Mouse (Mus musculus) small intestine, adult 2 months (tissue): ENCODE measurements around the gene Etnppl. TPM values are rescaled to one million over a fixed set of nuclear protein-coding genes. Genes with fewer than 3 reads are reported as not detected.

Experiments
- H3K27ac ChIP-seq: fragments of 200-500 bp; 2 replicates; pipeline ENCODE4 v1.5.1; 2012; ENCODE audit warnings: low read depth, low read length, control low read depth, inconsistent platforms; ENCODE audit not compliant: insufficient read depth
- H3K27me3 ChIP-seq: fragments of 200-500 bp; 2 replicates; pipeline ENCODE4 v1.6.1; 2012; ENCODE audit warnings: mild to moderate bottlenecking, moderate library complexity, low read length, inconsistent platforms; ENCODE audit not compliant: control insufficient read depth, insufficient read depth
- H3K36me3 ChIP-seq: fragments of 200-500 bp; 2 replicates; pipeline ENCODE4 v1.6.1; 2012; ENCODE audit warnings: mild to moderate bottlenecking, low read length, control low read depth, inconsistent platforms; ENCODE audit not compliant: control insufficient read depth, insufficient read depth
- H3K4me1 ChIP-seq: fragments of 200-500 bp; 2 replicates; pipeline ENCODE4 v1.6.1; 2012; ENCODE audit warnings: low read length, inconsistent platforms, mixed read lengths; ENCODE audit not compliant: control insufficient read depth, insufficient read depth, insufficient read length
- H3K4me3 ChIP-seq: fragments of 200-500 bp; 2 replicates; pipeline ENCODE4 v1.5.1; 2012; ENCODE audit warnings: low read depth, mild to moderate bottlenecking, control low read depth, inconsistent platforms, low read length, moderate library complexity
- CTCF ChIP-seq: fragments of 200-500 bp; IDR thresholded peaks from 2 replicates; pipeline ENCODE4 v1.5.1; 2012; ENCODE audit warnings: low read depth, mild to moderate bottlenecking, control low read depth, inconsistent platforms, low read length, moderate library complexity, mixed read lengths; ENCODE audit not compliant: insufficient replicate concordance, insufficient read length; ENCODE audit errors: extremely low read depth
- POLR2A ChIP-seq: fragments of 200-500 bp; IDR thresholded peaks from 2 replicates; pipeline ENCODE4 v1.6.1; 2012; ENCODE audit warnings: low read depth, mild to moderate bottlenecking, control low read depth, inconsistent platforms, low read length, moderate library complexity
- WGBS: fragments of 180-500 bp; shearing (Covaris S2); methylation state at CpG from one replicate; pipeline ENCODE4 v1.1.7; 2018; 5-methylcytosine and 5-hydroxymethylcytosine counted together
- polyA plus RNA-seq: library from polyadenylated mRNA; depleted of rRNA; stranded (reverse); fragments of >200 nt; gene quantifications from 2 replicates; pipeline ENCODE4 v1.2.3, GENCODE M21; 2012

Gene Etnppl
- polyA plus RNA-seq, 1 experiment: 0.10 TPM

GRCm38 (mm10) chr3:130671291-130671690 lies 54.0 kb downstream of the Etnppl start:
- H3K27me3 ChIP-seq: no peaks in the 10 kb centered on the region
- H3K4me1 ChIP-seq: 0 out of 2 replicates have a peak, but pooled peaks cover 1% of the 10 kb centered on the region
- H3K27ac ChIP-seq: no peak overlapping the region
- H3K36me3 ChIP-seq: no peaks in the 10 kb centered on the region
- WGBS: 68% methylated on average over 14 of the region's 14 CpGs
- no peak for TF ChIP-seq POLR2A
- TF ChIP-seq CTCF: no peak
- H3K4me3 ChIP-seq: no peak overlapping the region

DNA sequence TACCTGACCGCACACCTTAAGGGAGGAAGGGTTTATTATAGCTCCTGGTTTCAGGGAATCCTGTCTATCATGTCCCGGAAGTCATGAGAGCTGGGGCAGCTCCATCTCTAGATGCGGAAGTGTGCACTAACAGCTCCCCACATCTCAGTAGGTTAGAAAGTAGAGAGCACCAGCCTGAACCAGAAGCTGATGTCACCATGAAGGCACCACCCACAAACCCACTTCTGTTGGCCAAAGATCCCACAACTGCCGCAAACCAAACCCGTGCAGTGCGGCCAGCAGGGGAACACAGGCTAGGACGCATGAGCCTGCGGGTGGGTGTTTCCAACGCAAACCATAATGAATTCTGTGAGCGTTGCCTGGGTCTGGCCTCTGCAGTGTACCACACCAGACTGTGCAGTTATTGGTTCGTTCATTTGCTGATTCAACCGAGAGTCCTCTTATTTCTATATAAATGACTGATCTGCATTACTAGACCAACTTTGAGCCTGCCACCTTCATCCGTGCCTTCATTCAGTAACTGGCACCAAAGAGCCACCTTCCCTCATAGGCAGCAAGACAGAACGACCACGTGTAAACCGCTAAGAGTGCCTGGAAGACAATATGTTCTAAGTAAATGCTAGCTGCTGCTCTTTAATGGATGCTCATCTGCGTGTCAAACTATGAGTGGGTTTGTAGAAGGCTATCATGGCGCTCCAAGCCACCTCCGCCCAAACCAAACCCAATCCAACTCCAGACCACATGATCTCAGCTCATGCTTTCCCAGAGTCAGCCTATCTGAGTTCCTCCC lies 60.6 kb downstream of the Etnppl start:
- TF ChIP-seq CTCF: no peak
- no peak for TF ChIP-seq POLR2A
- Histone ChIP-seq H3K27ac (no peak overlapping the region), H3K4me3 (no peak overlapping the region), H3K36me3 (no peaks in the 10 kb centered on the region), H3K4me1 (no peaks in the 10 kb centered on the region), H3K27me3 (no peaks in the 10 kb centered on the region; the same call in 1 of the 2 replicates)
- WGBS: 92% methylated on average over 19 of the region's 19 CpGs

- Histone ChIP-seq H3K27ac (no peak overlapping the region), H3K36me3 (no peaks in the 10 kb centered on the region), H3K4me3 (no peak overlapping the region), H3K4me1 (no peaks in the 10 kb centered on the region), H3K27me3 (no peaks in the 10 kb centered on the region; the same call in 1 of the 2 replicates)
- TF ChIP-seq POLR2A (no peak), CTCF (no peak)
- 84% methylated on average over 2 of the region's 2 CpGs for WGBS
These were observed 64.0 kb downstream of the Etnppl start for GRCm38 (mm10) chr3:130681226-130681625.

DNA sequence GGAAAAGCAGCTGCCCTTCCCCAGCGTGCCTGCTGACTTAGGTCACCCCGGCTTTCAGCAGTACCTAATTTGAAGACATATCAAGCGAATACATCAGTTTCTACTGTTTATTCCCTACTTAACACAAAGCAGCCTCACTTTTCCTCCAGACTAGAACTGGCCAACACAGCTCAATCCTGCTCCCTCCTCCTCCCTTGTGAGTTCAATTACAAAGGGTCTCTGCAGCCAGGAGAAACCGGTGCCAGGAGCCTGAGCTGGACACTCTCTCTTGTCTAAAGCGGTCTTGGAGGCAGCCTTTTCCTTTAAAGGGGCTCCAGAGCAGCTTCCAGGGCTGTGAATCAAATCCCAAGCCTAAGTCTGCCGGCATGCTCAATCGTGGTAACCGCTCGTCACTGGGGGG lies 64.9 kb downstream of the Etnppl start:
- no peaks in the 10 kb centered on the region for H3K36me3 ChIP-seq
- H3K27me3 ChIP-seq: no peaks in the 10 kb centered on the region; the same call in 1 of the 2 replicates
- WGBS: 85% methylated on average over 9 of the region's 9 CpGs
- H3K27ac ChIP-seq: no peak overlapping the region
- TF ChIP-seq CTCF (no peak), POLR2A (no peak)
- H3K4me3 ChIP-seq: no peak overlapping the region
- no peaks in the 10 kb centered on the region for H3K4me1 ChIP-seq

DNA sequence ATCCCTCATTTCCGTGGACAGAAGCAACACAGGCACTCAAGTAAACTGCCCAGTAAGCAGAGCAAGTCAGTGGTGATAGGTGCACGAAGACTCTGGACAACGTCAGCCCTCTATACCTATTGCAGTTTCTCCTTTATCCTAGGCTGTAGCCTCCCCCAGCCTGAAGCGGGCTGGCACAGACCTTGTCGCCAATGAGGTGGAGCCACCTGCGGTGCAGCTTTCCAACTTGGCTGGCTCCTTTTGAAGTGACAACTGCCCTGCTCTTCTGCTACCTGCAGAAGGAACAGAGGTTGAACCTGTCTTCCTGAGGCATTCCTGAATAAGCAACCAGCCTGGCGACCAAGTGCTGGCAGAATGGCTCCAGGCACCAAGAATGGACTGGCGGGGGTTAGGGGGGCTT lies 66.6 kb downstream of the Etnppl start:
- no peaks in the 10 kb centered on the region; the same call in 1 of the 2 replicates for H3K27me3 ChIP-seq
- H3K27ac ChIP-seq: no peak overlapping the region
- 85% methylated on average over 8 of the region's 8 CpGs for WGBS
- no peak overlapping the region for H3K4me3 ChIP-seq
- TF ChIP-seq POLR2A: no peak
- no peak for TF ChIP-seq CTCF
- no peaks in the 10 kb centered on the region for H3K4me1 ChIP-seq
- H3K36me3 ChIP-seq: no peaks in the 10 kb centered on the region

- Histone ChIP-seq H3K4me1 (no peaks in the 10 kb centered on the region), H3K27me3 (no peaks in the 10 kb centered on the region; the same call in 1 of the 2 replicates), H3K4me3 (no peak overlapping the region), H3K36me3 (no peaks in the 10 kb centered on the region), H3K27ac (no peak overlapping the region)
- TF ChIP-seq POLR2A (no peak), CTCF (no peak)
- 92% methylated on average over 9 of the region's 9 CpGs for WGBS
These were observed 67.2 kb downstream of the Etnppl start for GRCm38 (mm10) chr3:130684276-130685013.

DNA sequence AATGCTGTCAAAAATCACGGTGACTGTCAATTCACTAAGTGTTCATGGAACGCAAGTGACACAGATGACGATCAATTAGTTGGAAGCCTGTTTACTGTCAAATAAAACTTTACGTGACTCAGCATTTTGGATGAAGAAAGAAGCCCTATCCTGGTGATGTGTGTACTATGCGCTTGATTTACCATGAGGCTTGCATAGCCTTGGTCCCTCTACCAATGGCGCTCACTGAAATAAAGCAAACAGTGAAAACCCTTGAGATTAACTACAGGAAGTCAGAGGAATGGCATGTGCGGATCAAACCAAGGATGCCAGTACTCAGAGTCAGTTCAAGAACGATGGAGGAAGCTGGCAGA lies 67.7 kb downstream of the Etnppl start:
- Histone ChIP-seq H3K4me3 (no peak overlapping the region), H3K27me3 (no peaks in the 10 kb centered on the region; the same call in 1 of the 2 replicates), H3K27ac (no peak overlapping the region), H3K36me3 (no peaks in the 10 kb centered on the region), H3K4me1 (peaks cover 3% of the 10 kb centered on the region; the same call in 1 of the 2 replicates)
- WGBS: 83% methylated on average over 8 of the region's 8 CpGs
- TF ChIP-seq POLR2A (no peak), CTCF (no peak)
